Mouse (Mus musculus): ENCODE results near the gene Pcnx3. TPM values are rescaled to one million over a fixed set of nuclear protein-coding genes. Genes with fewer than 3 reads are reported as not detected.

The Pcnx3 gene
- polyA plus RNA-seq (2017; shearing (Covaris generic)), result 64.4 TPM

DNA sequence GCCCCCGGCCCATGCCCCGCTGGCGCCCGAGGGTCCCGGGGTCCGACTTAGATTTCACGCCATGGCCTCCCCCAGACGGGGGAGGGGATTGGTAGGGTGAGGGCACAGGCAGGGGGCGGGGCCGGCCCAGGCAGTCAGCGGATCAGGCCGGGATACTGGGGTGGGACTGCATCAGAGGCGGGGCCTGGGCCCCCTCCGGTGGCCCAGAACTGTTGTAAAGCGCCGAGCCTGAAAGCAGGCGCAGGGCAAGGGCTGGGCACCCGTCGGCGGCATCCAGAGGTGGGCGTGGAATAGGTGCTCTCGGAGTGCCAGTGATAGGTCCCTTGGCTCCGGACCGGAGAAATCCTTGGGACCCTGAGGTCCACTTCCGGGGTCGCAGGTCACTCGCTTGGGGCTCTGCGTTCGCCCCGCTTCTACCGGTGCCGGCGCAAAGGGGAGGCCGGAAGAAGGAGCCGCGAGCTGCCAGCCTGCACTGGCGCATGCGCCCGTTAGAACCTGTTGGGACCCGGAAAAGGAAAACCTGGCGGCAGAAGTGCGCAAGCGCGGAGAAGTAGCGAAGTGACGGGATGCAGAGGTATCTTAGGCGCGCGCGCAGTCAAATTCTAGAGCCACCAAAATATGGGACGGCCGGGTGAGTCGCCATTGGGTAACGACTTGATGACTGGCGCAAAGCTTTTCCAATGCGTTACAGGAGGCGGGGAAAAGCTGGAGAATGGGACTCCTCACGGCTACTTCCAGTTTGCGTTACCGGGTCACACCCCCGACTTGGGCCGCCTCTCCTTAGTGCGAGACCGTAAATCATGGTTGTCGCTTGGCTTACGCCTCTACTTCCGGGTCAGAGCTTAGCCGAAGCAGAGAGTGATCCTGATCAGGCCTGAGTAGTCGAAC, at the start of gene Pcnx3, which contains the start of gene Map3k11:
Gene Pcnx3 (minus strand): TSS at position 709 of the 888 bp plus-strand sequence.
Gene Map3k11 (plus strand): TSS at position 543 of the 888 bp plus-strand sequence.

DNA sequence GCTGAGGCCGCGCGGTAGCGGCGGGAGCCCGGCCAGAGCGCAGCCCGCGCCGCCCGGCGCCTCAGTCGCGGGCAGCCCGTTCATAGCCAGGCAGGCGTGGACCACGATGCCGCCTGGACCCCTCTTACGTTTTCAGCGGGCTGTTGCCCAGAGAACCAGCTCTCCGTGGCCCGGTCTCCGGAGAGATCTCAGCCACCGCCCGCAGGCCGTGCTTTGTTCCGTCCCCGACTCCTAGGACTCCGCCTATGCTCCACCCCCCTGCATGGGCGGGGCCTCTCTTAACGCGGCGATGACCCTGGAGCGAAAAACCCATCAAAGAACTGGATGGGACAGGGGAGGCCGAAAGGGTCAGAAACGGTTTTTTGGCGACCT, 40.7 kb upstream of the Pcnx3 start, which contains the start of gene Fam89b:
Gene Fam89b (minus strand): TSS at position 210 of the 372 bp plus-strand sequence.

DNA sequence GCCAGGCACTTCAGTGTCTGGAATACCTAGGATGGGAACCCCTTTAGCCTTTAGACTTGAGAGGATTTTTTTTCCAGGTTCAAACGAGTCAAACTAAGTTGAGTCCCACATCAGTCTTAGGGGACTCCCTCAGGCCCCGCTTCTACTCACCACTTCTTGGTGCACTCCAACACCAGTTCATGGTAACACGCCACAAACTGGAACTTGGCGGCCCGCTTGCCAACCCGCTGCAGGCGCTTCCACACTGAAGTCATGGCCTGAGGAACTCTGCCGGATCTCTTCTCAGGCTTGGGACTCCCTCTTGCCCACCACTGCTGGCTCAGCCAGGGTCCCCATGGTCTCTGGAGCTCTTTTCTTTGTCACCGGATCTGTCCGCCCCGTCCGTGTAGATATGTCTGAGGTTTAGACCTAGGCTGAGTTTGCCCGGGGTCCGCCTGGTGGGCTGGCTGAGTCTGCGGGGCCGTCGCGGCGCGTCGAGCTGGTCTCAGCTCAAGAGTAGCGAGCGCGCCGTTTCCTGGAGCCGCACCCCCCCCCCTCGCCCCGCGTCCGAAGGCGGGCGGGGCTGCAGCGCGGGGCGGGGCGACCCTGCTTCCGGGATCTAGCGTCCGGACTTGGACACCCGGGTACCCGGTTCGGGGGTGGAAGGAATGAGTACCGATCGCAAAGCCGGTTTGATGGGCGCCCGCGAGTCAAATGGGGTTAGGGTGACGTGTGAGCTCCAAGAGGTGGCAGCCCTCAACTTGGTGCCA, 37.2 kb upstream of the Pcnx3 start, which contains the start of gene Ehbp1l1:
Gene Ehbp1l1 (minus strand): TSS at position 551 of the 749 bp plus-strand sequence.

DNA sequence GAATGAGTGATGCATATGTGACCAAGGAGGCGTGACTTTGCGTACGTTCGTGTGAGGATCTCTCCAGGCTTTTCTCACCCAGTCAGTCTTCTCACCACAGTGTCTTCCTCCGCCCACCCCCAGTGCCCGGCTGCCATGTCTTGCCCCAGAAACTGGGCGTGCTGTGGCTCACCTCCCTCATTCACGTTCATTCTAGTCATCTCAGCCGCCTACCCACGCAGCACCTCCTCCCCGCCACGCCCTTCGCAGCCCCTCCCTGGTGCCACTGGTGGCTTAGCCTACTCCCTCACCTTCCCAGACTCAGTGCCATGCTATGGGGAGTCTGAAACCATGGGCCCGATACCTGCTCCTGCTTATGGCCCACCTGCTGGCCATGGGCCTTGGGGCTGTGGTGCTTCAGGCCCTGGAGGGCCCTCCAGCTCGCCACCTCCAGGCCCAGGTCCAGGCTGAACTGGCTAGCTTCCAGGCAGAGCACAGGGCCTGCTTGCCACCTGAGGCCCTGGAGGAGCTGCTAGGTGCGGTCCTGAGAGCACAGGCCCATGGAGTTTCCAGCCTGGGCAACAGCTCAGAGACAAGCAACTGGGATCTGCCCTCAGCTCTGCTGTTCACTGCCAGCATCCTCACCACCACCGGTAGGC, 15.6 kb upstream of the Pcnx3 start, which contains the start of gene Kcnk7:
Gene Kcnk7 (plus strand): TSS at position 205 of the 638 bp plus-strand sequence.

DNA sequence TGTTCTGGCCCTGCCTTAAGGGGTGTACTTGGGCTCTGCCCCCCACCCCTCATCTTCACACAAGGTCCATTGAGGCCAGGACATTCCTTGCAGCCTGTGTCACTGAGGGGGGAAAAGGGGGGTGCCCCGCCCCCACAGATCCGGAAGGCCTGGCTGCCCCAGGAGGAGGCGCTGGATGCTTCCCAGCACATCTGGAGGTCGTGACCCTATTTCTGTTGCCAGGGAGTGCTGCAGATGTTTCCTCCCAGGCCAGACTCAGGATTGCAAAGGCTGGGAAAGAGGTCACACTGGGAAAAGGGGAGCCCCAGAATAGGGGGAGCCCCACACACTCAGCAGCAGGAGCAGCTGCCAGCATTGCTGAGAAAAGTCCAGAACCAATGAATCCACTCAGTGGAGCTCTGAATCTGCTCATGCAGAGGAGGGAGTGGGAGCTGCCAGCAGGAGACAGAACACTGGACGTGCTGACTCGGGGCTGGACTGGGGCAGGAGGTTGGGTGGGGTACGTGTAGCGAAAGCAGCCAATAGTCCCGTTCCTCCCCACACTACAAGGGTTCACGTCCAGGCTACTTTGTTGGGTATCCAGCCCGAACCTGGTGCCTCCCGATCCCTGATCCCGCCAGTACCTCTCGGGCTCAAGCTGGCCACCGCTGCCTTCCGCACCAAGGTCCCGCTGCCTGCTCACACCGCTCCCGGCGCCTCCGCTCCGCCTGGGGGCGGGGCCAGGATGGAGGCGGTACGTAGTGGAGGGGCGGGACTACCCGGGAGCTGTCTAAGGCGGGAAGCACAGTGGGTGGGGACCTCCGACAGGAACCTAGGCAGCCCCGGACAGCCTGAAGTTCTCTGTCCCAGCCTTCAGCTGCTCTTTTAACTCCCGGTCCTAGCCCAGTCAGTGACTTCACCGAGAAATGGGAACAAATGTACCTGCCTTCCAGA, 25.5 kb downstream of the Pcnx3 start, which contains the start of gene Sipa1:
Gene Sipa1 (minus strand): TSS at position 727 of the 933 bp plus-strand sequence.

DNA sequence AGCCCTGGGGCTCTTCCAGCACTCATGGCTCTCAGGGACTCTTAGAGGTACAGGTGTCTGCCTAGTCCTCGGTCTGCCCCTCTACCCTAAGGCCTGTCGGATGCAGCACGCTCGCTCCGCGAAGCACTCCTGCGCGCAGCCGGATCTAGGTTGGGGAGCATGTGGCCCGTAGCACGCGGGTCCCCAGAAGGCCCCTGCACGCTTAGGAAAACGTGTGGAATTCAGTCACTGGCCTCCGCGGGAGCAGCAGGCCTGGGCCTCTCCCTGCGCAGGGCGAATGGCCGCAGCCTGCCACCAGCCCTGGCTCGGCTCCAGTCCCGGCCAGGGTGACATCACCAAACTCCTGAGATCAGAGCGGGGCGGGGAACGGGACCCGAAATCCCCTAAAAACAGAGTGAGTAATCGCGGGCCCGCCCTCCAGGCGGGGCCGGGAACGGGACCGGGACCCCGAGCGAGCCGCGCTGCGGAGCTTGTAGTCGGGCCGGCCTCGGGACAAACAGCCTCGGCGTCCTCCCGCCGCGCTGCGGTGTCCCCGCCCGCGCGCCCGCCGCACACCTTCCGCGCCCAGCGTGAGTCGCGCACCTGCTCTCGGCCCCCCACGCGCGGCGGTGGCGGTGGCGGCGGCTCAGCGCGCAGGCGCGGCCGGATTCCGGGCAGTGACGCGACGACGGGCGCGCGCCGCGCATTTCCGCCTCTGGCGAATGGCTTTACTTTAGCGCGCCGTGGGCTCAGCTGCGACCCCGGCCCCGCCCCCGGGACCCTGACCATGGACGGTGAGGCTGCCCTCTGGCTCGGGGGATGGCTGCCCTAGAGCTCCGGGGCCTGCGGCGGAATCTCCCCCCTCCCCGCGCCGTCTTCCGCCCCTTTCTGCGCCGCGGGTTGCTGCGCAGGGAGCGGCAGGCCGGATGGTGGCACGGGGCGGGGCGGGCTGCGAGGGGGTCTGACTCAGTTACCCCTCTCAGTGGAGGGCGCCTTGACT, 51.4 kb downstream of the Pcnx3 start, which contains the start of gene Rela:
Gene Rela (plus strand): TSS at position 415 of the 979 bp plus-strand sequence.

Other genes with a start within 250 kb of the Pcnx3 start
- not detected for gene Fosl1, start 241.4 kb downstream of the Pcnx3 start, polyA plus RNA-seq (2017; shearing (Covaris generic))
- 5.3 TPM for gene Ccdc85b, start 231.0 kb downstream of the Pcnx3 start, polyA plus RNA-seq (2017; shearing (Covaris generic))
- gene Fibp, start 228.3 kb downstream of the Pcnx3 start, polyA plus RNA-seq (2017; shearing (Covaris generic)), result 148 TPM
- gene Ctsw, start 220.4 kb downstream of the Pcnx3 start, polyA plus RNA-seq (2017; shearing (Covaris generic)), result 81.4 TPM
- gene Efemp2, start 215.0 kb downstream of the Pcnx3 start, polyA plus RNA-seq (2017; shearing (Covaris generic)), result 2.5 TPM
- 81.3 TPM for gene Mus81, start 200.5 kb downstream of the Pcnx3 start, polyA plus RNA-seq (2017; shearing (Covaris generic))
- gene Cfl1, start 198.5 kb downstream of the Pcnx3 start, polyA plus RNA-seq (2017; shearing (Covaris generic)), result 4,076 TPM
- gene 1700020D05Rik, start 185.1 kb downstream of the Pcnx3 start, polyA plus RNA-seq (2017; shearing (Covaris generic)), result 0.45 TPM
- 20.1 TPM for gene Snx32, start 178.4 kb downstream of the Pcnx3 start, polyA plus RNA-seq (2017; shearing (Covaris generic))
- not detected for gene Ovol1, start 128.3 kb downstream of the Pcnx3 start, polyA plus RNA-seq (2017; shearing (Covaris generic))
- gene Ap5b1, start 120.9 kb downstream of the Pcnx3 start, polyA plus RNA-seq (2017; shearing (Covaris generic)), result 21.4 TPM
- 145 TPM for gene Rnaseh2c, start 87.0 kb downstream of the Pcnx3 start, polyA plus RNA-seq (2017; shearing (Covaris generic))
- gene Kat5, start 78.7 kb downstream of the Pcnx3 start, polyA plus RNA-seq (2017; shearing (Covaris generic)), result 51.5 TPM
- 151 TPM for gene Rela, start 51.4 kb downstream of the Pcnx3 start, polyA plus RNA-seq (2017; shearing (Covaris generic))
- 75.3 TPM for gene Sipa1, start 25.2 kb downstream of the Pcnx3 start, polyA plus RNA-seq (2017; shearing (Covaris generic))
- gene Map3k11, start 166 bp downstream of the Pcnx3 start, polyA plus RNA-seq (2017; shearing (Covaris generic)), result 26.1 TPM
- gene Kcnk7, start 15.5 kb upstream of the Pcnx3 start, polyA plus RNA-seq (2017; shearing (Covaris generic)), result 3.6 TPM
- gene Ehbp1l1, start 37.4 kb upstream of the Pcnx3 start, polyA plus RNA-seq (2017; shearing (Covaris generic)), result 74.6 TPM
- gene Fam89b, start 40.7 kb upstream of the Pcnx3 start, polyA plus RNA-seq (2017; shearing (Covaris generic)), result 52.3 TPM
- not detected for gene Ltbp3, start 52.0 kb upstream of the Pcnx3 start, polyA plus RNA-seq (2017; shearing (Covaris generic))
- gene Scyl1, start 82.5 kb upstream of the Pcnx3 start, polyA plus RNA-seq (2017; shearing (Covaris generic)), result 63.5 TPM
- 300 TPM for gene Frmd8, start 186.4 kb upstream of the Pcnx3 start, polyA plus RNA-seq (2017; shearing (Covaris generic))
- gene Slc25a45, start 188.9 kb upstream of the Pcnx3 start, polyA plus RNA-seq (2017; shearing (Covaris generic)), result 52.4 TPM
- gene Tigd3, start 205.2 kb upstream of the Pcnx3 start, polyA plus RNA-seq (2017; shearing (Covaris generic)), result 1.1 TPM
- gene Dpf2, start 224.1 kb upstream of the Pcnx3 start, polyA plus RNA-seq (2017; shearing (Covaris generic)), result 198 TPM
- 0.26 TPM for gene Cdc42ep2, start 235.9 kb upstream of the Pcnx3 start, polyA plus RNA-seq (2017; shearing (Covaris generic))